Mouse (Mus musculus) embryo, embryonic 11 days (tissue): Measurements from ENCODE around the gene Jund.
A peak's percentile ranks its signal among the peaks of the same experiment; 100 is the strongest.

ENCODE experiments used
- DNase-seq: peaks from one replicate; pipeline ENCODE4 v3.0.0-alpha.2; 2015

Jund gene

GRCm38 (mm10) chr8:70730956-70731355, 32.2 kb downstream of the Jund start:
- DNase-seq: no peak

- no peak for DNase-seq
These were observed 39.0 kb downstream of the Jund start for GRCm38 (mm10) chr8:70737705-70738104.

DNA sequence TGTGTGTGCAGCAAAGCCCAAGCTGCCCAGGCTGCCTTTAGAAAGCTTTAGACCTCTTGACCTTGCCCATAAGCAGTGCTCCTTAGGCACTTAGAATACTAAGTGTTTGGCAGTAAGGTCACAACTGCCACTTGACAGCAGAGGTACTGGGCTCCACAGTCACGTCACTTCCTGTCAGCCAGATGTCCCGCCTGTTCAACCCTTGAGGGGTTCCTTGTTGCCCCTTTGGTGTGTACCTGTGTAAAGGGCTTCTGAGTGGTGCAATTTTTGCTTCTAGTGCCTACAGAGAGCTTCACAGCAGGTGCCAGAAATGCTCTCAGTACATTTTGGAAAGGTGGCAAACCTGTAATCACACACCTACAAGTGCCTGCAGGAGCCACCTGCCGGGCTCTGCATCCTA, 39.5 kb downstream of the Jund start:
- DNase-seq: no peak

GRCm38 (mm10) chr8:70741661-70742060, 42.9 kb downstream of the Jund start:
- DNase-seq: no peak

DNA sequence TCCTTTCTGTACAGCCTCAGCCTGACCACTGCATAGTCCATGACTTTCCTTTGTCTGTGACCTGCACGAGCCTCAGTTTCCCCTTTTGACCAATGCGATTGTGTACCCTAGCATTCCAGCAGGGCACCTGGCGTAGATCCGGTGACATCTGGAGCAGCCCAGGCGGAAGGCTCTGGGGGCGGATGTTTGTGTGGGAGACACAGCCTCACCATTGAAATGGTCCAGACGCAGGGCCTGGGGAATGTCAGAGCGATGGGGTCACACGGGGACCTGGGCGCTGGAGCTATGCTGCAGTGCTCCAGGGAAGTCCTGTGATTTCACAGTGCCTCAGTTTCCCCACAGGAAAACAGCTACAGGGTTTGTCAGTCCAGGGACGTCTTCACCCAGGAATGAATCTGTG, 43.4 kb downstream of the Jund start:
- no peak for DNase-seq

- peak; percentile 47 for DNase-seq
These were observed 44.4 kb downstream of the Jund start for GRCm38 (mm10) chr8:70742981-70743655.

- peak; percentile 64 for DNase-seq
These were observed 45.2 kb downstream of the Jund start for GRCm38 (mm10) chr8:70743656-70744590.

- DNase-seq: no peak
These were observed 46.1 kb downstream of the Jund start for GRCm38 (mm10) chr8:70744806-70745205.

GRCm38 (mm10) chr8:70745691-70746220, 47.0 kb downstream of the Jund start:
- no peak for DNase-seq

DNA sequence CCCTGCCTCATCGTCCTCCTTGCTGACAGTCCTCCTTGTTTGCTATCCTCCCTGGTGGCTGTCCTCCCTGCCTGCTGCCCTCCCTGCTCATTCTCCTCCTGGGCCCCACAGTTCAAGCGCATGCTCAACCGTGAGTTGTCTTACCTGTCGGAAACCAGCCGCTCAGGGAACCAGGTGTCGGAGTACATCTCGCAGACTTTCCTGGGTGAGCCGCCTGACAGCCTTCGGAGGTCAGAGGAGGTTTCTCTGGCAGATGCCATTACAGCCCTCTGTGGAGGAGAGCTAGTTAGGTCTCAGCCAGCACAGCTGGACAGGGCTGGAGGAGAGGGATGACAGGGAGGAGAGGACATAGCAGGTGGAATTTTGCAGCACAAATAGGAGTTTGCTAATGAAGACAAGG, 47.9 kb downstream of the Jund start:
- DNase-seq: no peak

DNA sequence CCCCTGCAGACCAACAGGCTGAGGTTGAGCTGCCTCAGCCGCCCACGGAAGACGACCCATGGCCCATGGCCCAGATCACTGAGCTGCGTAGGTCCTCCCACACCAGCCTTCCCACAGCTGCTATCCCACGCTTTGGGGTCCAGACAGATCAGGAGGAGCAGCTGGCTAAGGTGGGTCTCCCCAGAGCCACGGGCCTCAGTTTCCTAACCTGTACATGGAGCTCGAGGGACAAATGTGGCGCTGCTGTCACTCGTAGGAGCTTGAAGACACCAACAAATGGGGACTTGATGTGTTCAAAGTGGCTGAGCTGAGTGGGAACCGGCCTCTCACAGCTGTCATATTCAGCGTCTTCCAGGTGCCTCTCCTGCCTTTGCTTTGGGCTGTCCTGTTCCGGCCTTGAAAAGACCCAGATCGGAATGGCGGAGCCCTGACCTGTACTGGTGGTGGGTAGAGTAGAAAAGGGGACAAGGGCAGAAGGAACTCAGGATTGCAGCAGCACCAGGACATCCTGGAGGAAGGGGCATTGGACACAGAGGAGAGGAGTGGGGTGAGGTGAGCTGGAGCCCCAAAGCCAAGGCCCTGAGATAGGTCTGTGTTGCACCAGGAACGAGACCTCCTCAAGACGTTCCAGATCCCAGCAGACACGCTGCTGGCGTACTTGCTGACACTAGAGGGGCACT, 48.6 kb downstream of the Jund start:
- no peak for DNase-seq

- no peak for DNase-seq
These were observed 49.7 kb downstream of the Jund start for GRCm38 (mm10) chr8:70748246-70749096.

GRCm38 (mm10) chr8:70749097-70749674, 50.4 kb downstream of the Jund start:
- no peak for DNase-seq
